Mouse (Mus musculus): ENCODE data around the gene Gm7849.
"Not testable (repeated sequence)": the region's sequence is repeated elsewhere in the genome, so short reads cannot be mapped to it uniquely, and the experiment has no call there.

Gene Gm7849

GRCm38 (mm10) chr8:21456460-21456859 is at the start of gene Gm7849:
Gene Gm7849, minus strand, starts transcription at chr8:21456560.
- DNase-seq, result not testable (repeated sequence)

- DNase-seq, result not testable (repeated sequence)
These were observed 29.2 kb downstream of the Gm7849 start, which contains the start of gene Defa36 for GRCm38 (mm10) chr8:21427111-21427510. Gene Defa36, plus strand, starts transcription at chr8:21427411.
